Mouse (Mus musculus) limb, embryonic 14.5 days (tissue): Measurements from ENCODE around the gene Tbc1d1. TPM values are rescaled to one million over a fixed set of nuclear protein-coding genes. Genes with fewer than 3 reads are reported as not detected.

ENCODE experiments used
- ATAC-seq: fragments of 200-750 bp; cut with Nextera tagmentation; 2 replicates; pipeline ENCODE4 v1.8.0; 2017; ENCODE audit warnings: low read depth, moderate number of reproducible peaks, moderate TSS enrichment; ENCODE audit not compliant: low FRiP score
- DNase-seq: peaks from one replicate; pipeline ENCODE4 v3.0.0-alpha.2; 2015; ENCODE audit warnings: low spot score
- H3K27ac ChIP-seq: fragments of 300-500 bp; sonication (generic); replicated peaks from 2 replicates; pipeline ENCODE4 v1.5.1; 2014; ENCODE audit warnings: low read depth, mild to moderate bottlenecking, low read length, moderate library complexity, mixed read lengths
- H3K27me3 ChIP-seq: fragments of 300-500 bp; sonication (generic); 2 replicates; pipeline ENCODE4 v1.6.1; 2014; ENCODE audit warnings: low read length, mixed read lengths; ENCODE audit not compliant: control insufficient read depth, insufficient read depth
- H3K36me3 ChIP-seq: fragments of 300-500 bp; sonication (generic); 2 replicates; pipeline ENCODE4 v1.6.1; 2014; ENCODE audit warnings: mild to moderate bottlenecking, low read length, moderate library complexity, mixed read lengths; ENCODE audit not compliant: control insufficient read depth, insufficient read depth
- H3K4me1 ChIP-seq: fragments of 300-500 bp; sonication (generic); 2 replicates; pipeline ENCODE4 v1.6.1; 2014; ENCODE audit warnings: antibody characterized with exemption, low read length, mixed read lengths; ENCODE audit not compliant: control insufficient read depth, insufficient read depth
- H3K4me2 ChIP-seq: fragments of 300-500 bp; sonication (generic); replicated peaks from 2 replicates; pipeline ENCODE4 v1.6.1; 2014; ENCODE audit warnings: low read depth, mild to moderate bottlenecking, low read length, moderate library complexity; ENCODE audit not compliant: severe bottlenecking
- H3K4me3 ChIP-seq: fragments of 300-500 bp; sonication (generic); replicated peaks from 2 replicates; pipeline ENCODE4 v1.5.1; 2014; ENCODE audit warnings: low read length
- H3K9ac ChIP-seq: fragments of 300-500 bp; sonication (generic); 2 replicates; pipeline ENCODE4 v1.6.1; 2014; ENCODE audit warnings: mild to moderate bottlenecking, low read depth, low read length, moderate library complexity; ENCODE audit not compliant: severe bottlenecking
- H3K9me3 ChIP-seq: fragments of 300-500 bp; sonication (generic); 2 replicates; pipeline ENCODE4 v1.6.1; 2016; ENCODE audit warnings: low read length; ENCODE audit not compliant: control insufficient read depth
- POLR2A ChIP-seq: fragments of 200-500 bp; IDR thresholded peaks from 2 replicates; pipeline ENCODE4 v1.8.0; 2012; ENCODE audit warnings: inconsistent platforms, mild to moderate bottlenecking, moderate library complexity, borderline replicate concordance; ENCODE audit not compliant: insufficient read depth, insufficient read length; ENCODE audit errors: extremely low read depth
- WGBS: fragments of 180-500 bp; shearing (Covaris S2); extraction: QIAGEN DNeasy Blood & Tissue Kit; methylation state at CpG from one replicate; pipeline ENCODE4 v1.1.7; 2014; 5-methylcytosine and 5-hydroxymethylcytosine counted together
- polyA plus RNA-seq, 2 experiments: library from polyadenylated mRNA; depleted of rRNA in 1 of 2; stranded (reverse) in 1 of 2; unstranded in 1 of 2; fragments of >200 nt; fragmentation: Nextera tagmentation in 1 of 2; extraction: Ambion mirVana in 1 of 2; gene quantifications; 2 replicates each; pipeline versions ENCODE4 v1.2.1 to v1.2.3; 2012 to 2014

The Tbc1d1 gene
- polyA plus RNA-seq, 2 experiments: 23.1 to 25.5 TPM

DNA sequence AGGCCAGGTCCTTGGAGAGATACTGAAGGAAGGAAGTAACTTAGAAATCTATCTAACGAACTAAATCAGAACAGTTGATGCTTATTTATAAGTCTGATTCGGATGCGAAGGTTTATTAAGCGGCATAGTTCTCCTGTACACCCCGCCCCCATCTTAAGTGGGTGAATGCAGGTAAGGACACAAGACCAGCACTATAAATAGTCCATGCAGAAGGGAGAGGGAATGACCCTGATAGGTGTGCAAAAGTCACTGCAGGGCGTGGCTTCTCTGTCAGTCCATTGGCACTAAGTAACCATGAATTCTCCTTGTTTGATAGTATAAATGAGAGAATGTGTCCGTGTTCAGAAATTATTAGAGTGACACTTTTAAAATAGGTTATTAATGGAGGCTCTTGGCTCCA lies 189.7 kb downstream of the Tbc1d1 start:
- no peak overlapping the region for H3K4me3 ChIP-seq
- no peak overlapping the region for H3K27ac ChIP-seq
- no peak overlapping the region for H3K4me2 ChIP-seq
- H3K9me3 ChIP-seq: no peaks in the 10 kb centered on the region
- peaks cover 32% of the 10 kb centered on the region for H3K36me3 ChIP-seq
- no peaks in the 10 kb centered on the region for H3K27me3 ChIP-seq
- H3K9ac ChIP-seq: no peak overlapping the region
- DNase-seq (no peak), ATAC-seq (no peak)
- no peak for TF ChIP-seq POLR2A
- 85% methylated on average over 7 of the region's 7 CpGs for WGBS
- peaks cover 3% of the 10 kb centered on the region; the same call in 1 of the 2 replicates for H3K4me1 ChIP-seq

DNA sequence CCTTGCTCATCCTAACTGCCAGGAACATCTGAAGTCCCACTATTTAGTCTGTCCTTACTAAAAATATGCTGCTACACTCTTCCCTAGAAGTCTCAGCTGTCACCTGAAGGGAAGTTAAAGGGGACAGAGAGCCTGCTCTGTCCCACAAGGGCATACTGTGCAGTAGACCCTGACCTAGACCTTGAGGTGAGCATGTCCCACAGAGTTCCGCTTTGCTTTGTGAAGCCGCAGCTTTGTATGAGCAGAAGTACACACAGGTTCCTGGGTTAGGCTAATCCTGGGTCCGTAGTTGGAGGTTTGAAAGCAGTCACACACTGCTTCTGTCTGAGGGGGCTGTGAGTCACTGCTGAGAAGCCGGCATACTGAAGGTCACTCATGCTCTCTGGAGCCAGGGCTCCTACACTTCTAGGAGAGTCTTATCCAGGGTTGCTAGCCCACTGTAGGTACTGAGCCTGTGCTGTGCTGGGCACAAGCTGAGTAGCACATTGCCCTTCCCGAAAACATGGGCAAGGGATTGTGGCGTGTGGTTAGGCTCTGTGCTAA lies 190.3 kb downstream of the Tbc1d1 start:
- no peak for TF ChIP-seq POLR2A
- Histone ChIP-seq H3K4me3 (no peak overlapping the region), H3K9me3 (no peaks in the 10 kb centered on the region), H3K4me2 (no peak overlapping the region), H3K9ac (no peak overlapping the region), H3K27me3 (no peaks in the 10 kb centered on the region), H3K27ac (no peak overlapping the region), H3K4me1 (peaks cover 3% of the 10 kb centered on the region; the same call in 1 of the 2 replicates), H3K36me3 (peaks cover 37% of the 10 kb centered on the region)
- ATAC-seq: no peak
- DNase-seq: no peak
- 90% methylated on average over 6 of the region's 6 CpGs for WGBS

- H3K36me3 ChIP-seq: peaks cover 40% of the 10 kb centered on the region
- WGBS: 94% methylated on average over 2 of the region's 2 CpGs
- H3K4me1 ChIP-seq: no peaks in the 10 kb centered on the region
- no peak for ATAC-seq
- DNase-seq: no peak
- no peak overlapping the region for H3K27ac ChIP-seq
- no peak overlapping the region for H3K4me2 ChIP-seq
- no peak overlapping the region for H3K4me3 ChIP-seq
- no peaks in the 10 kb centered on the region for H3K27me3 ChIP-seq
- no peaks in the 10 kb centered on the region for H3K9me3 ChIP-seq
- no peak for TF ChIP-seq POLR2A
- no peak overlapping the region for H3K9ac ChIP-seq
These were observed 192.1 kb downstream of the Tbc1d1 start for GRCm38 (mm10) chr5:64348166-64348565.

GRCm38 (mm10) chr5:64348780-64349179 lies 192.7 kb downstream of the Tbc1d1 start:
- no peaks in the 10 kb centered on the region for H3K4me1 ChIP-seq
- H3K9me3 ChIP-seq: no peaks in the 10 kb centered on the region
- DNase-seq (no peak), ATAC-seq (no peak)
- TF ChIP-seq POLR2A: no peak
- H3K9ac ChIP-seq: no peak overlapping the region
- H3K27ac ChIP-seq: no peak overlapping the region
- no peak overlapping the region for H3K4me3 ChIP-seq
- peaks cover 40% of the 10 kb centered on the region for H3K36me3 ChIP-seq
- 78% methylated on average over 8 of the region's 8 CpGs for WGBS
- no peaks in the 10 kb centered on the region for H3K27me3 ChIP-seq
- H3K4me2 ChIP-seq: no peak overlapping the region

DNA sequence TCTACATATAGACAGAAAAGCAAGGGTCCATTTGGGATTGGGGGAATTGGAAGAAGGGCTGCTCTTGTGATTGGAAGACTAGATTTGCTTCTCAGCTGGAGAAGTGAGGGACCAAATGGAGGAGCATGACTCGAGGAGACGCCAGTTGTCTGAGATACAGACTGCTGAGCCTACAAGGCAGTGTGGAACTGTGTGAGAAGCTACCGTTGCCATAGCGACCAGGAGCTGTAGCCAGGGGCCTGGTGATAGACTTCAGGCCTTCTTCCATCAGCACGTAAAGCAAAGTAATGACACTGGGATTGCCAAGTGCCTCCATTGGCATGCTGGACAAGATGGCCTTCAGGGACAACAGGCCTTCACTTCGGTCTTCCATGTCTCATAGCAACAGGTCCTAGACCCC lies 195.9 kb downstream of the Tbc1d1 start:
- DNase-seq (no peak), ATAC-seq (no peak)
- Histone ChIP-seq H3K36me3 (0 out of 2 replicates have a peak, but pooled peaks cover 20% of the 10 kb centered on the region), H3K9me3 (no peaks in the 10 kb centered on the region), H3K4me1 (no peaks in the 10 kb centered on the region), H3K9ac (no peak overlapping the region), H3K4me2 (no peak overlapping the region), H3K4me3 (no peak overlapping the region), H3K27ac (no peak overlapping the region), H3K27me3 (no peaks in the 10 kb centered on the region)
- 83% methylated on average over 6 of the region's 6 CpGs for WGBS
- no peak for TF ChIP-seq POLR2A
